Mouse (Mus musculus) common myeloid progenitor, adult 5-6 weeks (primary cell): ENCODE measurements around the gene Rpl34. TPM values are rescaled to one million over a fixed set of nuclear protein-coding genes. Genes with fewer than 3 reads are reported as not detected.

Experiments used
- ATAC-seq: replicated peaks from 2 replicates; pipeline ENCODE4 v1.8.0; 2016; ENCODE audit warnings: low read depth, mild to moderate bottlenecking, moderate TSS enrichment, inconsistent platforms; ENCODE audit not compliant: poor library complexity, severe bottlenecking
- total RNA-seq: library from RNA; stranded (forward); fragments of 200-1000, 187-1606 nt; gene quantifications from 2 replicates; pipeline ENCODE4 v1.2.3, GENCODE M21; 2017

The Rpl34 gene
- total RNA-seq, 1 experiment from 2014 or later = 2,934 TPM

GRCm38 (mm10) chr3:130677671-130678460 is 52.3 kb downstream of the Rpl34 start:
- no peak for ATAC-seq

Other genes starting within 250 kb of the Rpl34 start
- gene Etnppl, start 113.0 kb downstream of the Rpl34 start, total RNA-seq = not detected in 2 replicates
- 140 and 175 TPM in 2 replicates for gene Ostc, start 21.0 kb downstream of the Rpl34 start, total RNA-seq